Mouse (Mus musculus) forebrain, embryonic 12.5 days (tissue): ENCODE data around the gene Dgkg. TPM values are rescaled to one million over a fixed set of nuclear protein-coding genes. Genes with fewer than 3 reads are reported as not detected.

ENCODE experiments used
- ATAC-seq: fragments of 200-750 bp; cut with Nextera tagmentation; 2 replicates; pipeline ENCODE4 v1.8.0; 2017; ENCODE audit warnings: moderate TSS enrichment; ENCODE audit not compliant: low FRiP score
- H3K27ac ChIP-seq: fragments of 300-500 bp; sonication (generic); 2 replicates; pipeline ENCODE4 v1.5.1; 2016; ENCODE audit warnings: mild to moderate bottlenecking
- H3K27me3 ChIP-seq: fragments of 300-500 bp; sonication (generic); 2 replicates; pipeline ENCODE4 v1.6.1; 2016; ENCODE audit warnings: mild to moderate bottlenecking
- H3K36me3 ChIP-seq: fragments of 300-500 bp; sonication (generic); replicated peaks from 2 replicates; pipeline ENCODE4 v1.6.1; 2016; ENCODE audit warnings: mild to moderate bottlenecking
- H3K4me1 ChIP-seq: fragments of 300-500 bp; sonication (generic); 2 replicates; pipeline ENCODE4 v1.6.1; 2016
- H3K4me2 ChIP-seq: fragments of 300-500 bp; sonication (generic); 2 replicates; pipeline ENCODE4 v1.6.1; 2016; ENCODE audit warnings: mild to moderate bottlenecking, moderate library complexity
- H3K4me3 ChIP-seq: fragments of 300-500 bp; sonication (generic); replicated peaks from 2 replicates; pipeline ENCODE4 v1.5.1; 2016; ENCODE audit warnings: mild to moderate bottlenecking
- H3K9ac ChIP-seq: fragments of 300-500 bp; sonication (generic); 2 replicates; pipeline ENCODE4 v1.6.1; 2016; ENCODE audit warnings: mild to moderate bottlenecking
- H3K9me3 ChIP-seq: fragments of 300-500 bp; sonication (generic); 2 replicates; pipeline ENCODE4 v1.6.1; 2016
- WGBS: fragments of 180-500 bp; shearing (Covaris S2); methylation state at CpG from one replicate; pipeline ENCODE4 v1.1.7; 2016; 5-methylcytosine and 5-hydroxymethylcytosine counted together
- polyA plus RNA-seq: library from polyadenylated mRNA; unstranded; fragments of >200 nt; fragmentation: Nextera tagmentation; extraction: Ambion mirVana; gene quantifications from 2 replicates; pipeline ENCODE4 v1.2.1, GENCODE M21; 2016

Gene Dgkg
- 0.17 TPM in 2 replicates for polyA plus RNA-seq

DNA sequence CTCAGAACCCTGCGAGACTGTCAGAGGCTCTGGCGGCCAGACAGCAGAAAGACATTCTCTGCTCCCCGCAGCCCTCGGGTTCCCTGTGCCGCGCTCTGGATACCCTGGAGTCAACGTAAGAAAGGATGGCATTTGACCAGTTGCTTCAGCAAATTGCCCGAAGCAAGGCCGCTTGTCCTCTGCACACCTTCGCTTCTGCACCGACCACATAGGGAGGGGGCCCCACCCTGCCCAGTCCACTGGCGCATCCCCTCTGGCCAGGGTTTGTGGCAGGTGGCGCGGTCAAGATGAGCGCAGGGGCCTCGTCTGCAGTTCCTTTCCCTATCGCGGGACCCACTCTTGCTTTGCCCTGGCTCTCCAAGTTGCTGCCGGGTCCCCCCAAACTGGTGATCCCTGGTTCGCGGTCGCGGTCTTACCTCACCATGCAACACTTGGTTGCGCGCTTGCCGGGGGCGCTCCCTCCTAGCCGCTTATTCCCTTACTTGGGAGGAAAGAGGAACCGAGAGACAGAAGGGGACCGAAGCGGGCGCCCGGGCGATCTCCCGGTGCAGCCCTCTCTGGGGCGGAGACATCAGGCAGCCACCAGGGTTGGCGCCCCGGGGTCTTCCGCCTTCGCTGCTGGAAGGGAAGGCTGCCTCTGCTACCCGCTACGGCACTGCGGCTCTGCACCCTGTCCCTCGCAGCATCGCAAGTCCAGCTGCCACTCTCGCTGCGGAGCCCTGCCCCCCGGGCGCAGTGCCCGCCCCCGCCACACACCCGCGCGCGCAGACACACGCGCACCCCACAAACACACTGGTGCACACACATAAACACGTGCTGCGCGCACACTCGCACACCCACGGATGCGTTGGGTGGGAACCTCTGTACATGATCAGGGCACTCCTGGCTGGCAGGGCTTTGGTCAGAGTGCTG lies at the start of gene Dgkg:
Dgkg (minus strand) TSS at position 689 of the 912 bp plus-strand sequence.
- Histone ChIP-seq H3K4me3 (peak within 1 kb of the TSS; percentile 48), H3K4me2 (peak within 1 kb of the TSS; percentile 92), H3K27ac (no peak within 1 kb of the TSS), H3K9me3 (no peaks in the 10 kb centered on the region), H3K27me3 (peaks cover 46% of the 10 kb centered on the region), H3K4me1 (peaks cover 17% of the 10 kb centered on the region), H3K9ac (peak within 1 kb of the TSS; percentile 22), H3K36me3 (no peaks in the 10 kb centered on the region)
- ATAC-seq = peak; percentile 70; the same call in 1 of the 2 replicates
- under 1% methylated on average over 63 of the region's 63 CpGs for WGBS

DNA sequence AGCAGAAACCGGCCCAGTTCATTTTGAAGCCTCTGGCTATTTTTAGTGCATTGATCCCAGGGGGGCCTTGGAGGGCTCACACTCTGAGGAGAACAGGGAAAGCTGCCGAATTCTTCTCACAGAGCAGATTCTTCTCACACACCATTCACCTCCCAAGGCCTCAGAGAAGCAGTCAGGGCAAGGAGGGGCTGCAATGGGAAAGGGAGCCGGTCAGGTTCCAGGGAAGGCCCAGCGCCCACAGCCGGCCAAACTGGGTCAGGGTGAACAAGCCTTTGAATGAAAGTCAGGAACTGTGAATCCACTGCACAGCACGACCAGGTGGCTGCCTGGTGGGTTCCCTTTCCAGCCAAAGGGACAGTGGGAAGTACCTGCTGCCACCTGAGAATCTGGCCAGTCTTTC lies 47.9 kb upstream of the Dgkg start:
- no peak overlapping the region for H3K27ac ChIP-seq
- no peaks in the 10 kb centered on the region for H3K9me3 ChIP-seq
- H3K4me3 ChIP-seq = no peak overlapping the region
- ATAC-seq = no peak
- no peak overlapping the region for H3K9ac ChIP-seq
- H3K36me3 ChIP-seq = no peaks in the 10 kb centered on the region
- H3K4me2 ChIP-seq = no peak overlapping the region
- H3K27me3 ChIP-seq = no peaks in the 10 kb centered on the region
- H3K4me1 ChIP-seq = no peaks in the 10 kb centered on the region
- 63% methylated on average over 6 of the region's 6 CpGs for WGBS

DNA sequence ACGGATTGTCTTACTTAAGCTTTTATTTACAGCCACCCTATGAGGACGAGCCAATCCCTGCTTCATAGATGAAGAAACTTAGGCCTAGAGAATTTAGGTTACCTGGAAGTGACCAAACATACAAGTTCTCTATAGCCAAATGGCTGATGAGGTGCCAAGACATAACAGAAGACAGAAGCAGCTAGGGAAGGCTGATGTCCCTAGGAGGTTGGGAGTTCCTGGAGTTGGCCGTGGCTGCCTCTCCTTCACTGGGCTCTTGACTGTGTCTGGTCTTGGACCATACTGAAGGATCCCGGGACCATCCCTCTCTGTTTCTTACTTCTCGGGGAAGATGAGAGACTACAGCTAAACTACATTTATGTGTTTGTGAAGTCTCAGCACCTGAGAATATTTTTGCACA lies 47.1 kb upstream of the Dgkg start:
- Histone ChIP-seq H3K4me1 (no peaks in the 10 kb centered on the region), H3K9me3 (no peaks in the 10 kb centered on the region), H3K4me3 (no peak overlapping the region), H3K27me3 (no peaks in the 10 kb centered on the region), H3K27ac (no peak overlapping the region), H3K9ac (no peak overlapping the region), H3K4me2 (no peak overlapping the region), H3K36me3 (no peaks in the 10 kb centered on the region)
- ATAC-seq = no peak
- WGBS = 90% methylated on average over 5 of the region's 5 CpGs

DNA sequence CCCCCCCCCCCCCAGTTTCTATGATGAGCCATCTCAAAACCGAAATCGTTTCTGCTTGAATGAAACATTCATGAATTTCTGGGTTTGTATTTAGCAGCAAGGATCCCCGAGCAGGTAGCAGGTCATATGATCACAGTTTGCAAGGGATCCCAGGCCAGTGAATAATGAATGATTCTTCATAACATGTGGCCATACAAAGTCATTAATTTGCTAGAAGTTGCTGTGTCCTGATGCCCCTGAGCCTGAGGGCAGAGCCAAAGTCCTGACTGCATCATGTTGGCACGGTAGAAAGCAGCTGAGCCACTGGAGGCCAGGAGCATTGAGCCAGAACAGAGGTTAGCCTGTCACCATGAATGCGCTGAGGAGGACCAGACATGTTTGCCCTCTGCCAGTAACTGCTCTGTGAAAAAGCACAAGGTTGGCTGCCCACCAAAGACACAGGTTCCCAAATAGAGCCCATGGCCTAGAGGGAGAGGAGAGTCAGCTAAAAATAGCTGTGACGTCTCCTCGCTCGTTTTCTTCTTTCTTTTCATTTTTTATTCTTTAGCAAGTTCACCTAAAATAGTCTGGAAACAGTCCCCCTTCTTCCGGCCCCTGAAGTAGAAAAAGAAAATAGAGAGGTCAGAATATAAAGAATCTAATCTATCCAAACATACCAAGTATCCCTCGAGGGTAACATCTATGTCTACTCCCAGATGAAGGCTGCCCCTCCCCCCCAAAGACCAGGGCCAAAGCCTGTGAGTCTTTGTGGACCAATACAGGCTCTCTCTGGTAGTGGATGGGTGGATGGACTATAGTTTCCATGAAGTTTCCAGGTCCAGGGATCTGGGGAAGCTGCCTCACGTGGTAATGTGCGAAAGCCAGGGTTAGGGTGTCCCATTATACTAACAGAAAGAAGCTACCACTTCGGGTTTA lies 42.1 kb upstream of the Dgkg start:
- Histone ChIP-seq H3K4me3 (no peak overlapping the region), H3K27me3 (no peaks in the 10 kb centered on the region), H3K9me3 (no peaks in the 10 kb centered on the region), H3K4me1 (no peaks in the 10 kb centered on the region), H3K27ac (no peak overlapping the region), H3K4me2 (no peak overlapping the region), H3K36me3 (no peaks in the 10 kb centered on the region), H3K9ac (no peak overlapping the region)
- WGBS = 83% methylated on average over 13 of the region's 13 CpGs
- no peak for ATAC-seq

DNA sequence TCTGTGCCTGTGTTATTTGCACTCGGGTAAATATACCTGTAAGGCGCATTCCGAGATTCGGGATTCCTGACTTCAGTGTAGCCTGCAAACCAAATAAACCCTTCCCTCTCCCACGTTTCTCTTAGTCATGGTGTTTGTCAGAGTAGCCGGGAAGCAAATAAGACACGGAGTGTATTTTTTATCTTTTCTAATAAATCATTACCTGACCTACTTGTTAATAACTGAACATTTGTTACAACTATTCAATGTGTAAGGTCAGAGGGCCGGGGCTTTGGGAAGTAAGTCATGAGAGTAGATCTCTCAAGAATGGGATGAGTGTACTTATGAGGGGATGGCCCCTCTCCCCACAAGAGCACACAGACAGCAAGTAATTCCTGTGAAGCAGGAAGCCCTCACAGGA lies 41.1 kb upstream of the Dgkg start:
- Histone ChIP-seq H3K27me3 (no peaks in the 10 kb centered on the region), H3K27ac (no peak overlapping the region), H3K36me3 (no peaks in the 10 kb centered on the region), H3K4me1 (no peaks in the 10 kb centered on the region), H3K4me2 (no peak overlapping the region), H3K9ac (no peak overlapping the region), H3K4me3 (no peak overlapping the region), H3K9me3 (no peaks in the 10 kb centered on the region)
- ATAC-seq = no peak
- 89% methylated on average over 8 of the region's 8 CpGs for WGBS

DNA sequence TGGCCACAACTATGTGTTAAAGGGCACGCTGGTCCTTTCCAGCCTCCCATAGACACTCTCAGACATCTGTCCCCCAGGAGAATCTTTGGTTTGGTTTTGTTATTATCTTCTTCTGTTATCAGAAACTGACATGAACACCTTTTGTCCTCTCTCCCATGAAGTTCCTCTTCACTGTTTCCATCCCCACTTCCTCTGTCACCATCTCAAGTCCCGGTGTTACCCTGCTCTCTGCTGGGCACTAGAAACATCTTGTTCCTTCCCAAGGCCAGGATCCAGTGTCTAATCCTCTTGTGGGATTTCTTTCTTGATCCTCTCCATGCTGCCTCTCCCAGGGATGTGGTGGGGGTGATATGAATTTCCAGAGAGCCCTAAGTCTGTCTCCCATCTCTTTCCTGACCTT lies 32.6 kb upstream of the Dgkg start:
- Histone ChIP-seq H3K4me2 (no peak overlapping the region), H3K9ac (no peak overlapping the region), H3K9me3 (no peaks in the 10 kb centered on the region), H3K27me3 (no peaks in the 10 kb centered on the region), H3K4me3 (no peak overlapping the region), H3K27ac (no peak overlapping the region), H3K36me3 (no peaks in the 10 kb centered on the region), H3K4me1 (no peaks in the 10 kb centered on the region)
- WGBS = 91% methylated on average over 2 of the region's 2 CpGs
- no peak for ATAC-seq

DNA sequence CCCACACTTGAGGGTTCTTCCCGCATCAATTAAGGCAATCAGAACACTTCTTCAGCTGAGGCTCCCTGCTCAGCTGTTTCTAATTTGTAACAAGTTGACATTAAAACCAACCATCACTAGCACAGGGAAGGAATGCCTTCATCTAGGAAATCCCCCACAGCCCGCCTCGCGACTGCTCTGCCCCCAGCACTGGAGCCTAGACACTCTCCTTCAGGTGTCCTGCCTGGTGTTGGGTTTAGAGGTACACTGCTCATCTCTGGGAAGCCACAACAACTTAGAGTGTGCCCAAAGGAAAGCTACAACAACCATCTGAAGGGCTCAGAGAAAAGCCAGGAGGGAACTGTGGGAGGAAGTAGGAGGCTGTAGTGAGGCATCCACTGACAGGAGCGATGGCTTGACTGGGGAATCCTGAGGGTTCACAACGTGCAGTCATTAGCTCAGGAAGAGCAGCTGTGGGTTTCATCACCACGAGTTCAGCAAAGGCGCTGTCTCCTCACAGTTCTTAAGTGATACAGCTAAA lies 30.8 kb upstream of the Dgkg start:
- H3K9me3 ChIP-seq = no peaks in the 10 kb centered on the region
- H3K27ac ChIP-seq = no peak overlapping the region
- no peaks in the 10 kb centered on the region for H3K4me1 ChIP-seq
- ATAC-seq = no peak
- 77% methylated on average over 8 of the region's 8 CpGs for WGBS
- no peaks in the 10 kb centered on the region for H3K36me3 ChIP-seq
- H3K4me3 ChIP-seq = no peak overlapping the region
- no peaks in the 10 kb centered on the region for H3K27me3 ChIP-seq
- H3K4me2 ChIP-seq = no peak overlapping the region
- no peak overlapping the region for H3K9ac ChIP-seq

DNA sequence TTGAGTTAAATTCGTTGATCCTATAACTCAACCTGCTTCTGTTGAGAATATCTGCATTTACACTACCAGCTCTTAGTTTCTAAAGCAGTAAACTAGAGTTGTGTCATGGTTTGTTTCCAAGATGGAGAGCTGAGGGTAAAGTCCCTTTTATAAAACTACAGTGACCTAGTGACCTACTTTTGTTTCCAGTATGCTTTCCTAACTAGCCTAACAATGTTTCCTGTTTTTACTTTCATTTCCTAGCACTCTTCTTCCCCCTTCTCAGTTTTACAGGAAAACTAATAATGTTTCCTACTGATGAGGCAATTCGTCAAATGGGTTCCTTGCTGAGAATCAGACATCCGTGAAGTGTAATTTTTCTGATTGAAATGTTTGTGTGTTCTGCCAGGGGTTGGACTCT lies 26.6 kb upstream of the Dgkg start:
- Histone ChIP-seq H3K4me1 (no peaks in the 10 kb centered on the region), H3K9me3 (no peaks in the 10 kb centered on the region), H3K27me3 (no peaks in the 10 kb centered on the region), H3K4me3 (no peak overlapping the region), H3K27ac (no peak overlapping the region), H3K36me3 (no peaks in the 10 kb centered on the region), H3K4me2 (no peak overlapping the region), H3K9ac (no peak overlapping the region)
- ATAC-seq = no peak
- 93% methylated on average over 3 of the region's 3 CpGs for WGBS

DNA sequence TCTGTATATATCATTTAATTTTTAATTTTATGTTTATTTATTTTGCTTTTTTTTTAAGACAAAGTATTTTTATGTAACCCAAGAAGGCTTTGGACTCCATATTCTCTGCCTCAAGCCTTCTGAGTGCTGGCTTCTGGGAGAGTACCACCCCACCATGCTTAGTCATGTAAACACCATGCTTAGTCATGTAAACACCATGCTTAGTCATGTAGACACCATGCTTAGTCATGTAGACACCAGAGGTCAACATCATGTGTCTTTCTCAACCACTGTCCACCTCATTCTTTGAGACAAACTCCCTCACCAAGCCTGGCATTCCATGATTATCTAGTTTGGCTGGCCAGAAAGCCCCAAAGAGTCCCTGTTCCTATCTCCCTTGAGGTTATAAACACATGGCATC lies 25.7 kb upstream of the Dgkg start:
- Histone ChIP-seq H3K9me3 (no peaks in the 10 kb centered on the region), H3K27me3 (no peaks in the 10 kb centered on the region), H3K4me2 (no peak overlapping the region), H3K36me3 (no peaks in the 10 kb centered on the region), H3K9ac (no peak overlapping the region), H3K27ac (no peak overlapping the region), H3K4me1 (no peaks in the 10 kb centered on the region), H3K4me3 (no peak overlapping the region)
- ATAC-seq = no peak

DNA sequence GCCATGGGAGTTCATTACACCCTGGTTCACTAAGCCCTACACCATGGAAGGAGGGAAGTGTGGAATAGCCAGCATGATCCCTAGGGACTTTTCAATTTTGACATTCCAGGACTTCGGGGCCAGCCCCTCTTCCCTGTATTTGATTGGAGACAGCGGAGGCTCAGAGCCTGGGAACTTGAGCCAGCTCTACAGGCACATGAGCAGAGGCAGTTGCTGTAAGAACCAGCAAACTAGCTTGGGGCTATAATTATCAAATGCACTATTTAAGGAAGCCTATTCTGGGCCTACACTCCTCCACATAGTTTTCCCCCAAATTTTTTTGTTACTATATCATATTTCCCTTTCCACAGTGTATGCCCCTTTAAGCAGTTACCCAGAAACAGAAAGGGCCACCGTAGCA lies 22.6 kb upstream of the Dgkg start:
- Histone ChIP-seq H3K27me3 (no peaks in the 10 kb centered on the region), H3K4me1 (no peaks in the 10 kb centered on the region), H3K4me2 (no peak overlapping the region), H3K4me3 (no peak overlapping the region), H3K9ac (no peak overlapping the region), H3K9me3 (no peaks in the 10 kb centered on the region), H3K27ac (no peak overlapping the region), H3K36me3 (no peaks in the 10 kb centered on the region)
- ATAC-seq = no peak
- WGBS = 70% methylated on average over 3 of the region's 3 CpGs

DNA sequence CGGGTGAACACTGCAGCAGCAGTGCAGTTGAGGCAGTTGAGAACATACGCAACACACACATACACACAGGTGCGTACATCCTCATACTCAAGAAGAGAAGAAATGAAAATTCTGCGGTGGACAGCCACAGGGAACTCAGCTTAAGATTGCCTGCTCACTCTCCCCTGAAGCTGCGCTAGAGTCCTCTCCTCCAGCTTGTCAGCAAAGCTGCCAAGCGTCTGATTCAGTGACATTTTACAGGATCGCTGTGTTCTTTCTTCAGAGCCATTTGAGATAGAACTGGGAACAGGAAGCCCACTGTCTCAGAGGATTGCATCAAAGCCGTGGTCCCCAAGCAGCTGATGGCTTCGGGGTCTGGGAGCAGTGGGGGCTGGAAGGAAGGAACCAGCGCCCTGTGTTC lies 17.6 kb upstream of the Dgkg start:
- Histone ChIP-seq H3K9me3 (no peaks in the 10 kb centered on the region), H3K4me3 (no peak overlapping the region), H3K4me2 (no peak overlapping the region), H3K36me3 (no peaks in the 10 kb centered on the region), H3K9ac (no peak overlapping the region), H3K27me3 (no peaks in the 10 kb centered on the region), H3K4me1 (no peaks in the 10 kb centered on the region), H3K27ac (no peak overlapping the region)
- WGBS = 91% methylated on average over 10 of the region's 10 CpGs
- ATAC-seq = no peak

DNA sequence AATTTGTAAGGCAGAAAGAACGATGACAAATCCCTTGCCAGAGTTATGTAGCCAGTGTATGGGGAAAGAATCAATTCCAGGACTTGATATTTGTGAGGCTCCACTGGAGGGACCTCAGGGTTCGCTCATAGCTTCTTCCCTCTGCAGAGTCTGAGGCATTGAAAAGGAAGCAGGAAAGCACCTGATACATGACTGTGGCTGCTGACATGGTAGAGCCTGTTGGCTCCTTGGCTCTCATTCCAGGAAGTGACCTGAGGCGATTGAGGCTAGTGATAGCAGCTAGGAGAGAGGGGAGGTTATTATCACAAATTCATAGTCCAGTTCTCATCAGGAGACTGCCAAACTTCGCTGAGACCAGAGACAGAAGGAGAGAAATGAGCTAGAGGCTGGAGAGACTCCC lies 17.1 kb upstream of the Dgkg start:
- Histone ChIP-seq H3K4me1 (no peaks in the 10 kb centered on the region), H3K27me3 (no peaks in the 10 kb centered on the region), H3K9me3 (no peaks in the 10 kb centered on the region), H3K9ac (no peak overlapping the region), H3K27ac (no peak overlapping the region), H3K4me3 (no peak overlapping the region), H3K4me2 (no peak overlapping the region), H3K36me3 (no peaks in the 10 kb centered on the region)
- 72% methylated on average over 4 of the region's 4 CpGs for WGBS
- ATAC-seq = no peak
